Mouse (Mus musculus): Measurements from ENCODE around the gene Coro6.

DNA sequence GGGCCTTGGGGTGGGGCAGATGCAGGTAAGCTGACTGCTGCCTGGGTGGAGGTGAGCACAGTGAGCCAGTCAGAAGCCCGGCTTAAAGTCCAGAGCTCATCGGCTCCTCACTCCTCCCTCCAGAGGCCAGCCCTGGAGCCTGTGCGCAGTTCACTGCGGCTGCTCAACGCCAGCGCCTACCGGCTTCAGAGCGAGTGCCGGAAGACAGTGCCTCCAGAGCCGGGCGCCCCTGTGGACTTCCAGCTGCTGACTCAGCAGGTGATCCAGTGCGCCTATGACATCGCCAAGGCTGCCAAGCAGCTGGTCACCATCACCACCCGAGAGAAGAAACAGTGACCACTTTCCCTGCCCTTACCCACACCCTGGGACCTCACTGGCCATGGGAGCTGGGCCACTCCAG is 44.1 kb downstream of the Coro6 start:
- TF ChIP-seq POLR2A (IDR thresholded peaks at IDR 0.05; ENCODE audit: control insufficient read depth, extremely low read depth, insufficient read depth, low read length, poor library complexity) (no peak), CTCF (IDR thresholded peaks at IDR 0.05; ENCODE audit: borderline replicate concordance, control insufficient read depth, extremely low read depth, insufficient read depth, low read length, poor library complexity) (no peak)

Data from thymus, adult 2 months (tissue).